Mouse (Mus musculus) effector memory CD4-positive, alpha-beta T cell, adult 5 months (primary cell): ENCODE results near the gene Stt3b. TPM values are rescaled to one million over a fixed set of nuclear protein-coding genes. Genes with fewer than 3 reads are reported as not detected.

Source experiments
- polyA plus RNA-seq: library from polyadenylated mRNA; unstranded; fragments of 100-300 nt; shearing (Covaris generic); gene quantifications from one replicate; pipeline ENCODE4 v1.2.1, GENCODE M21; 2017

The Stt3b gene
- polyA plus RNA-seq, result 52.4 TPM

GRCm38 (mm10) chr9:115310346-115311222 lies at the start of gene Stt3b:
Stt3b (minus strand) TSS chr9:115310421.

